Mouse (Mus musculus) cerebral cortex, adult 2 months (tissue): Measurements from ENCODE around the gene Tmem145.

ENCODE experiments used
- WGBS: fragments of 180-500 bp; shearing (Covaris S2); methylation state at CpG from one replicate; pipeline ENCODE4 v1.1.7; 2018; 5-methylcytosine and 5-hydroxymethylcytosine counted together

The Tmem145 gene

GRCm38 (mm10) chr7:25292107-25292506, 13.8 kb upstream of the Tmem145 start:
- 54% methylated on average over 7 of the region's 7 CpGs for WGBS

GRCm38 (mm10) chr7:25293191-25293739, 12.6 kb upstream of the Tmem145 start:
- 85% methylated on average over 10 of the region's 10 CpGs for WGBS

GRCm38 (mm10) chr7:25294495-25294894, 11.4 kb upstream of the Tmem145 start:
- WGBS: 91% methylated on average over 4 of the region's 4 CpGs

- 77% methylated on average over 12 of the region's 12 CpGs for WGBS
These were observed 10.8 kb upstream of the Tmem145 start for GRCm38 (mm10) chr7:25294960-25295722.

GRCm38 (mm10) chr7:25296945-25297453, 8.9 kb upstream of the Tmem145 start:
- WGBS: 2% methylated on average over 21 of the region's 21 CpGs

GRCm38 (mm10) chr7:25297454-25298325, 8.2 kb upstream of the Tmem145 start, which contains the start of gene Pafah1b3:
Gene Pafah1b3, minus strand, starts transcription at chr7:25297986.
- under 1% methylated on average over 52 of the region's 52 CpGs for WGBS

GRCm38 (mm10) chr7:25301063-25301462, 4.8 kb upstream of the Tmem145 start, which contains the start of gene Prr19:
Gene Prr19, plus strand, starts transcription at chr7:25301411.
- WGBS: 59% methylated on average over 19 of the region's 19 CpGs

GRCm38 (mm10) chr7:25303003-25303684, 2.8 kb upstream of the Tmem145 start:
- 79% methylated on average over 9 of the region's 9 CpGs for WGBS

- 80% methylated on average over 3 of the region's 3 CpGs for WGBS
These were observed 2.3 kb upstream of the Tmem145 start for GRCm38 (mm10) chr7:25303685-25304006.

GRCm38 (mm10) chr7:25305481-25305880, 425 bp upstream of the Tmem145 start:
- 0% methylated on average over 2 of the region's 2 CpGs for WGBS

- 30% methylated on average over 2 of the region's 2 CpGs for WGBS
These were observed 699 bp downstream of the Tmem145 start for GRCm38 (mm10) chr7:25306614-25306996.

GRCm38 (mm10) chr7:25308702-25309318, 2.9 kb downstream of the Tmem145 start:
- WGBS: 68% methylated on average over 17 of the region's 17 CpGs

- WGBS: 90% methylated on average over 9 of the region's 9 CpGs
These were observed 3.5 kb downstream of the Tmem145 start for GRCm38 (mm10) chr7:25309425-25309824.

GRCm38 (mm10) chr7:25311193-25311592, 5.3 kb downstream of the Tmem145 start:
- WGBS: 90% methylated on average over 11 of the region's 11 CpGs

- WGBS: 56% methylated on average over 7 of the region's 7 CpGs
These were observed 7.4 kb downstream of the Tmem145 start for GRCm38 (mm10) chr7:25313325-25313724.

GRCm38 (mm10) chr7:25314606-25315305, 8.8 kb downstream of the Tmem145 start:
- 24% methylated on average over 51 of the region's 51 CpGs for WGBS

GRCm38 (mm10) chr7:25315306-25316041, 9.6 kb downstream of the Tmem145 start:
- 3% methylated on average over 67 of the region's 69 CpGs for WGBS

- 2% methylated on average over 52 of the region's 52 CpGs for WGBS
These were observed 10.9 kb downstream of the Tmem145 start, which contains the start of gene Megf8 for GRCm38 (mm10) chr7:25316532-25317445. Gene Megf8, plus strand, starts transcription at chr7:25317164.
